Comparison of ENCODE assay signal across 19 mouse cellular contexts in the genomic region with DNA sequence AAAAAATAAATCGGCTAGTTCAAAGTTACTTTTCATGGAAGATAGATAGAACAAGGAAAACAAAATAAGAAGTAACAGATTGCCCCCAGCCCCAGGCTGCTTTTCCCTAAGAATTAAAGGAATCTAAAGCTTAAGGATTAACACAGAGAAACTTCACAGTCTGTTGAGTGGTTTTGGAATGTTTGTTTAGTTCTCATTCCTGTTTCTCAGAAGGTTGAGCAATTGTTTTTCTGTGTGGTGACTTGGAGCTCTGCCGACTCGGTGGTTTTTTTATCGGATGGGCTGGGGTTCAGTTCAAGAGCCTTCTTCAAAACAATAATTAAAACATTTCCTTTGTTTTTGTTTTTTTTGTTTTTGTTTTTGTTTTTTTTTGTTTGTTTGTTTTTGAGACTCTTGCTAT.
DNase-seq lines count a peak whose midpoint lies in the region; ATAC-seq and TF ChIP-seq lines count a peak whose summit lies in the region.
"Had no signal": no experiment of that assay in that cellular context is flagged by ENCODE, and none has a peak within 500 bp of the region (broad histone marks: within the 10 kb centered on the region; RNA-seq: fewer than 3 reads in every experiment).

No protein-coding gene starts in this region.

- peak; percentile 3 for DNase-seq in adrenal gland, adult 2 months
- no peak for DNase-seq in adrenal gland, postnatal 14 days
- DNase-seq in Patski (ENCODE audit: low read depth, low spot score): peak; percentile 71
- DNase-seq in lung, adult 18-20 months: peak; percentile 51 to 53
- peak; percentile 54 for DNase-seq in lung, postnatal 25 days (ENCODE audit: low spot score)
- no peak for DNase-seq in gastrocnemius, adult 8-10 months (ENCODE audit: low spot score in 2 of 2)
- DNase-seq in left cerebral cortex, postnatal 10 days (ENCODE audit: extremely low spot score in 1 of 2, low spot score in 2 of 2): no peak
- DNase-seq in ovary, postnatal 36 days (ENCODE audit: low spot score): no peak
- DNase-seq: adrenal gland, postnatal 10 days; cerebellum, postnatal 36 days; gastrocnemius, adult 2 months; heart, postnatal 10 days; left cerebral cortex, postnatal 4 days; liver; right cerebral cortex, postnatal 4 days had no signal

- CTCF ChIA-PET in Patski (lab: Charles Lee): no interaction called here

- peak; percentile 93 for ATAC-seq in Patski
- ATAC-seq: inflammation-experienced regulatory T-cells, adult 6 months had no signal

- POLR2A ChIA-PET in Patski (lab: Charles Lee): interaction anchor here (0.6 kb wide), 1 partner anchor 220 kb away, joined by 3 read pairs; no protein-coding TSS in a partner anchor

- H3K27me3 ChIP-seq in Patski: no peaks in the 10 kb centered on the region
- H3K27me3 ChIP-seq: embryonic facial prominence, embryonic 15.5 days; hindbrain, embryonic 12.5 days; lung, embryonic 15.5 days had no signal

- in situ Hi-C loops in Patski (cut with MboI; ENCODE audit: low pct_unique_long_range_greater_than_20kb): no loop called here

- no peak for TF ChIP-seq CTCF in Patski (IDR thresholded peaks at IDR 0.05)

- intact Hi-C loops in left cerebral cortex, postnatal 10 days (cut with DNase I): no loop called here

Comparison
In these comparisons a context has a peak if more than half of its experiments do, and no peak if none do; other contexts are left out.
1. DNase-seq: peak in adrenal gland, adult 2 months (single experiment), Patski (single experiment), lung, adult 18-20 months (2 of 2) and lung, postnatal 25 days (single experiment); none in adrenal gland, postnatal 14 days (single experiment), gastrocnemius, adult 8-10 months (0 of 2), left cerebral cortex, postnatal 10 days (0 of 2) and ovary, postnatal 36 days (single experiment).